Mouse (Mus musculus) embryonic facial prominence, embryonic 10.5 days (tissue): ENCODE measurements at regions not wholly inside any gene's neighbourhood (a gene's known extent, or its start where the extent isn't known, plus 50 kb on each side); places are given as distances from the start of the nearest gene placed in this dataset.

ENCODE experiments used
- DNase-seq: peaks from one replicate; pipeline ENCODE4 v3.0.0-alpha.2; 2017; ENCODE audit warnings: low spot score
- H3K27ac ChIP-seq: fragments of 300-500 bp; sonication (generic); replicated peaks from 2 replicates; pipeline ENCODE4 v1.5.1; 2016; ENCODE audit warnings: mild to moderate bottlenecking
- H3K27me3 ChIP-seq: fragments of 300-500 bp; sonication (generic); replicated peaks from 2 replicates; pipeline ENCODE4 v1.6.1; 2016; ENCODE audit warnings: low read depth, mild to moderate bottlenecking; ENCODE audit not compliant: poor library complexity, severe bottlenecking
- H3K36me3 ChIP-seq: fragments of 300-500 bp; sonication (generic); replicated peaks from 2 replicates; pipeline ENCODE4 v1.6.1; 2016; ENCODE audit warnings: mild to moderate bottlenecking, moderate library complexity
- H3K4me1 ChIP-seq: fragments of 300-500 bp; sonication (generic); 2 replicates; pipeline ENCODE4 v1.6.1; 2016
- H3K4me3 ChIP-seq: fragments of 300-500 bp; sonication (generic); 2 replicates; pipeline ENCODE4 v1.5.1; 2016; ENCODE audit warnings: mild to moderate bottlenecking, moderate library complexity
- H3K9me3 ChIP-seq: fragments of 300-500 bp; sonication (generic); 2 replicates; pipeline ENCODE4 v1.6.1; 2016; ENCODE audit warnings: mild to moderate bottlenecking
- WGBS: fragments of 180-500 bp; shearing (Covaris S2); methylation state at CpG from one replicate; pipeline ENCODE4 v1.1.7; 2016; 5-methylcytosine and 5-hydroxymethylcytosine counted together

DNA sequence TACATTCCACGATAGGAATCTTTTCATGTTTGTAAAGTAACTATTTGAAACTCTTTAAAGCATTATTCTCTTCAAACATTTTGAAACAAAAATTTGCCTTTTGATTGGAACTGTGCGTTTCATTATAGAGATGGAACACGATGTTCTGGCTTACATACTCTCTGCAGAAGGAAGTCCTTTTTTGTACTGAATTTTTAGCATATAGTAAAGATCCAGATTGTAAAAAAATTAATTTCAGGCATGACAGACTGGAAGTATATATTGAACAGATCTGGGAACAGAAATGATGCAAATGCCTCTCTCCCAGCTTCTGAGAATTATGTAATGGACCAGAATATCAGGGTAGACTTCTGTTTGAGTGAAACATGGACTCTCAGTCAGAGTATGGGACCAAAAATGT lies 566.0 kb upstream of the Mef2c start:
- H3K36me3 ChIP-seq: no peaks in the 10 kb centered on the region
- DNase-seq: no peak
- no peaks in the 10 kb centered on the region for H3K27me3 ChIP-seq
- no peaks in the 10 kb centered on the region for H3K4me1 ChIP-seq
- no peak overlapping the region for H3K4me3 ChIP-seq
- 92% methylated on average over 3 of the region's 3 CpGs for WGBS
- H3K9me3 ChIP-seq: no peaks in the 10 kb centered on the region
- H3K27ac ChIP-seq: no peak overlapping the region

DNA sequence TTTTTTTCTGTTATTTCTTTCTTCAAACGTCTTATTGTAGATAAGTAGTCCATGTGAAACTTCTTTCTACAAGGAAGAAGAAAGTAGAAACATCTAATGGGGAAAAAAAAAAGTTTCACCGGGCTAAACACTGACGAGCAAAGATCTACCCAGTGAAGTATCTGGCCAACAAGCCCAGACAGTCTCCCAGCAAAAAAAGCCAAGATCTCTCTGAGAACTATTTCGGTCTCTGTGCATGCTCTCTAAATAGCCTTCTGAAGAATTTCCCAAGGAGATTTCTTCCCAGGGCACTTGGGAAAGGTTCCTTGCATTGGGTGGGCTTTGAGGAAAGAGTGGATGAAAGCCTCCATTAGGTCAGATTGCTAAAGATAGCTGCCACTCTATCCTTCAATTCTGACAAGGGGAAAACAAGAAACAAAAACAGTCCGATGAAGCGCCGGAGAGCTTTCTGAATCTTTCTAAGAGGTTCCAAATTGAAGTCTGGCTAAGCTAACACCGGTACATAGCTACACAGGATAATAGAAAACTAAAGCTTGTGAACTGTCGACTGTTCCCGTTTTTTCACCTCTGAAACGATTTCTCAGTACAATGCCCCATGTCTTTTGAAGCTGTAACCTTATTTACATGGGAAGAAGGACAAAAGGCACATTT lies 561.0 kb upstream of the Mef2c start:
- 56% methylated on average over 11 of the region's 11 CpGs for WGBS

DNA sequence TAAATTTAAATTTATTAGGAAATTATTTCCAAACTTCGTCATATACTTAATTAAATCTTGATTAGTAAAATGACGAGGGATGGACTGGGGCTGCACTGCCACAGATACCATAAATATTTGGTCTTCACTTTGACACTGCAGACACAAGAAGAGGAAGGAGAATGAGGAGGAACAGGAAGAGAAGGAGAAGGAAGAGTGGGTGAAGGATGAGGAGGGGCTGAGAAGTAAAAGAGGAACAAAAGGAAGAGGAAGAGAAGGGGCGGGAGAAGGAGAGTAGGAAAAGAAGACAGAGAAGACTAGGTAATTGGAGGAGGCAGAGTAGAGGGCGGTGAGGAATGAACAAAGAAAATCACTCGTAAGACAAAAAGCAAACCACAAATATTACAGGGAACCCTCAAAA lies 556.9 kb upstream of the Mef2c start:
- no peak overlapping the region for H3K27ac ChIP-seq
- H3K27me3 ChIP-seq: no peaks in the 10 kb centered on the region
- no peaks in the 10 kb centered on the region for H3K9me3 ChIP-seq
- H3K36me3 ChIP-seq: no peaks in the 10 kb centered on the region
- DNase-seq: no peak
- H3K4me3 ChIP-seq: no peak overlapping the region
- H3K4me1 ChIP-seq: no peaks in the 10 kb centered on the region
- WGBS: 90% methylated on average over 5 of the region's 5 CpGs

More for the DNA sequence above, 561.0 kb upstream of the Mef2c start:
- Histone ChIP-seq H3K4me3 (no peak overlapping the region), H3K36me3 (no peaks in the 10 kb centered on the region), H3K9me3 (no peaks in the 10 kb centered on the region), H3K4me1 (no peaks in the 10 kb centered on the region), H3K27me3 (no peaks in the 10 kb centered on the region), H3K27ac (no peak overlapping the region)
- DNase-seq: no peak

DNA sequence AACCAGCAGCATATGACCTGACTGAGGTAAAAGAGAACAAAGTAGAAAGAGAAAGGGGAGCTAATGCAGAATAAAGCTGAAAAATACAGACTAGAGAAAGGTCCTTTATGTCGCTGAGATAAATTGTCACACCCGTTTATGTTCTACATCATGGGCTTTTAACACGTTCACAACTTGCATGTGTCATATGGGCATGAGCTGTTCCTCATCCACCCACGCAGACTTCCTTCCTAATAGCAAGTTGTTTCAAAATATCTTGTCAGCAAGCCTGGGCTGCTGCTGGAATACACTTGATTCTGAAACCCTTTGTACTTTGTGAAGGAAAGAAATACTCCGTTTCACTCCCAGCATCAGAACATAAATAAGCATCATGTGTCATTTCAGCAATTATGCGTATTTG lies 554.3 kb upstream of the Mef2c start:
- Histone ChIP-seq H3K9me3 (no peaks in the 10 kb centered on the region), H3K4me3 (no peak overlapping the region), H3K36me3 (no peaks in the 10 kb centered on the region), H3K4me1 (no peaks in the 10 kb centered on the region), H3K27ac (no peak overlapping the region), H3K27me3 (no peaks in the 10 kb centered on the region)
- WGBS: 90% methylated on average over 6 of the region's 6 CpGs
- DNase-seq: no peak

DNA sequence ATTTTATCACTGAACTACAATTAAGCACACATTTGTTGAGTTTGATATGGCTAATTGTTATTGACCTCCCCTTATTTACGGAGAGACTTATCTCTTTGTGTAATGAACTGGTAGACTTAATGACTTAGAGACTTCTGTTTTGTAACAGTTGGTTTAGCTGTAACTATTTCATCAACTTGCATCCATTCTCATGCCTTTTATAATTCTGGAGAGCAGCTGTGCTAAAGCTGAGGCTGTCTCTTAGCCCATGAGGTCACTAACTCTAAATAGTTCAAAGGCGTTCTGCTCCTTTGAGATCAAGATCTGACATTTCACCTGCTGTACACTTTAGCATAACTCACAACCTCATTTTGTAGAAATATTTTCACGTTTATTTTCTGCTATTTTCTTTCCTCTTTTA lies 541.5 kb upstream of the Mef2c start:
- 77% methylated on average over 3 of the region's 3 CpGs for WGBS
- H3K27me3 ChIP-seq: no peaks in the 10 kb centered on the region
- no peaks in the 10 kb centered on the region for H3K36me3 ChIP-seq
- no peak overlapping the region for H3K27ac ChIP-seq
- H3K4me3 ChIP-seq: no peak overlapping the region
- H3K4me1 ChIP-seq: no peaks in the 10 kb centered on the region
- DNase-seq: no peak
- no peaks in the 10 kb centered on the region for H3K9me3 ChIP-seq

DNA sequence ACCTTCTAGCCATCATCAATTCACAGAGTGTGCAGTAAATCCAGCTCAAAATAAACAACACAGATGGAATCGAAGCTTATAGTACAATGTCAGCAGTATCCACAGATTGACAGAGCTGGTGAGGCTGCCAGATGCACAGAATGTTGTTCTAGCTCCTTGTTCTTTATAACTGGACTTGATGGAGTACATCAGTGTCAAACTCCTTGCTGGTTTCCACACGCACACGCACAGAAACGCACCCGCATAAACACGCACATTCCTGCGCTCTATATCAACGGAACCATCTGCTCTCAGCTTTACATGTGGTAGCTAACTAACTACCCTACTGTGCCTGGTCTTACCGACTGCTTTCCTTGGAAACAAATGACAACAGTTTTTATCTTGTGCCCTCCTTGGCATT lies 532.1 kb upstream of the Mef2c start:
- Histone ChIP-seq H3K4me1 (no peaks in the 10 kb centered on the region), H3K4me3 (no peak overlapping the region), H3K27me3 (no peaks in the 10 kb centered on the region), H3K27ac (no peak overlapping the region), H3K36me3 (no peaks in the 10 kb centered on the region), H3K9me3 (no peaks in the 10 kb centered on the region)
- 90% methylated on average over 9 of the region's 9 CpGs for WGBS
- DNase-seq: no peak

DNA sequence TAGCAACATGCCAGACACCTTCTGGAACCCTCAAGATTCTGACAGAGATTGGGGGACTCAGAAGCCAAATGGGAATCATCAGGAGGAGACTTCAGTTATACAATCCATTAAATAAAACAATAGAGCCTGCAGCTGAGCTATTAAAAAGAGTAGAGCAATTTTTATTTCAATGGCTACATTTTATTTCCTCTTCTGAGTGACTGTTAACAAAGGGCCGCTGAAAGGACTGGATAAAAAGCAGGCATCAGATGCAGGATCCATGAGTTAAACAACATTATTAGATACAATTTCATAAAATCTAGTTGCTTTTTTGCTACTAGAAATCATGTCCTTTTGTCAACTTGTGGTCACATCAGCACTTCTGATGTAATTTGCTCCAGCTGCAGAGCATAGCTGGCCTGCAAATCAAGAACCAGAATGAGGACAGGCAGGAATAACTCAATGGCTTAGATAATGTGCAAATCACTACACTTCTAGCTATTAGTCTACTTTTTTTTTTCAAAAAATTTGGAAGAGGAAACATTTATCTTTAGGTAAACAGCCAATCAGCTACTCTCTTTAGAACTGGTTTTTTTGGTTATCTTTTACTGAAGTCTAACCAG lies 529.5 kb upstream of the Mef2c start:
- no peak overlapping the region for H3K27ac ChIP-seq
- 86% methylated on average over 1 of the region's 1 CpGs for WGBS
- no peaks in the 10 kb centered on the region for H3K27me3 ChIP-seq
- H3K36me3 ChIP-seq: no peaks in the 10 kb centered on the region
- no peak overlapping the region for H3K4me3 ChIP-seq
- H3K9me3 ChIP-seq: no peaks in the 10 kb centered on the region
- no peak for DNase-seq
- H3K4me1 ChIP-seq: no peaks in the 10 kb centered on the region

DNA sequence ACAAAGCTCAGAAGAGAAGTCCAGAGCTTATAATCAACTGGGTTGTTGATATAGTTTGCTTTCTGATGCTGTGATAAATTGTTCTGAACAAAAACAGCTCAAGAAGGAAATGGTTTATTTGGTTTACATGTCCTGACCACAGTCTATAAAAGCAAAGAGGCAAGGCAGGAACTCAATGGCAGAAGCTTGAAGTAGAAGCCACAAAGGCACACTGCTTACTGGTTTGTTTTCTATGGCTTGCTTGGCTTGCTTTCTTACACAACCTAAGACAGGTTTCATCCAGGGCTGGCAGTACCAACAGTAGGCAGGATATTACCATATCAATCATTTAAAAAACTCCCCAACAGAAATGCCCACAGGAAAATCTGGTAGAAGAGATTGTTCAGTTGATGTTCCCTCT lies 502.7 kb upstream of the Mef2c start:
- no peak for DNase-seq
- H3K4me3 ChIP-seq: no peak overlapping the region
- H3K9me3 ChIP-seq: no peaks in the 10 kb centered on the region
- H3K36me3 ChIP-seq: no peaks in the 10 kb centered on the region
- no peaks in the 10 kb centered on the region for H3K27me3 ChIP-seq
- H3K27ac ChIP-seq: no peak overlapping the region
- H3K4me1 ChIP-seq: no peaks in the 10 kb centered on the region

DNA sequence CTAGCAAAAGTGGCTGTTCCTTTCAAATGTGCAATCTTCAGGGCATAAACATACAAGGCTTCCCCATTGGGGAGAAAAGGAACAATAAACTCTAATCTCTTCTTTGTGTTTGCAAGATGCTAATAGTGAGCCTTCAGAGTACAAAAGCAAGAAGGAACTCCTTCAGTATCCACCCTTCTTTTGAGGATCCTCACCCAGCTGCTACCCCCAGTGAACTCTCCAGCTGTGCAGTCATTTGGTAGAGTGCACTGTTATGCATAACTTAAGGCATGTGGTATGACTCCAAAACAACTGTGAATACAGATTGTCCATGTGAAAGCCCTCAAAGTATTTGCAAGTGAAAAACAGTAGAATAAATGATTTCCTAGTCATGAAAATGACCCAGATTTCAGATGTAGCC lies 487.1 kb upstream of the Mef2c start:
- Histone ChIP-seq H3K9me3 (no peaks in the 10 kb centered on the region), H3K36me3 (no peaks in the 10 kb centered on the region), H3K4me3 (no peak overlapping the region), H3K27ac (no peak overlapping the region), H3K4me1 (peaks cover 5% of the 10 kb centered on the region; the same call in 1 of the 2 replicates), H3K27me3 (no peaks in the 10 kb centered on the region)
- no peak for DNase-seq

DNA sequence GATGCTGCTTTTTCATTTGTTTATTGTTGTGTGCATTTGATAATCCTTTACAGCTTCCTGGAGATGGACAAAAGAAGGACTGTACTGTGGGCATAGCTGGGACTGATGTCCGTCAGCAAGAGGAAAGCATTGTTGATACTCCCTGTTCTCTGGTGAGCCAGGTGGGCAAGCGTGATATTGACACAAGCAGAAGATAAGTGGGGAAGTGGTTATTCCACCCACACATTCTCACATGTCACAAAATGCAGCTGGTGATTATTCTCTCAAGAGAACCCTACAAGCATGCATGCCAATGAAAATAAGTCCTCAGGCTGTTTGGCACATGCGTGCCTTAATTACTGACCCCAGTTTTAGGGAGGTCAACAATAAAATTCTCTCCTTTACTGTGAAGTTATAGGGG lies 483.0 kb upstream of the Mef2c start:
- DNase-seq: no peak
- no peaks in the 10 kb centered on the region for H3K27me3 ChIP-seq
- 50% methylated on average over 3 of the region's 3 CpGs for whole genome bisulfite sequencing
- H3K36me3 ChIP-seq: no peaks in the 10 kb centered on the region
- no peak overlapping the region for H3K27ac ChIP-seq
- no peaks in the 10 kb centered on the region for H3K9me3 ChIP-seq
- no peak overlapping the region for H3K4me3 ChIP-seq
- peaks cover 5% of the 10 kb centered on the region; the same call in 1 of the 2 replicates for H3K4me1 ChIP-seq

DNA sequence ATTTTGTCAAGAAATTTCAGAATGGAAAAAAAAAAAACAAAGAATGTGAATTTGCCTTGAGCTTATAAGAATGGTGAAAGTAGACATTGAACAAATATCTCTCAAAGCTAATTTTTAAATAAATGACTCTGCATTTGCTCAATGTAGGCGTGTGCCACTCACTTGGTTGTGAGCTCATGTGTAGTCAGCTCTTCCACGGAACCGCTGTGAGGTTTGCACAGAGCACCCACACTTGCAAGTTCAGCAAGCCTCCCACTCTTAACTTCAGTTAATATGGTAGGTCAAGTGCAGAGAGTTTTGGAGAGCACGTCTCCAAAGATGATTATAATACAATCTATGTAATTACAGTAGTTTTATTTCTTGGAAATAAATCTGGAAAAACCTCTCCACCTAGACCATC lies 479.9 kb upstream of the Mef2c start:
- no peak for DNase-seq
- H3K27ac ChIP-seq: no peak overlapping the region
- no peaks in the 10 kb centered on the region for H3K9me3 ChIP-seq
- H3K36me3 ChIP-seq: no peaks in the 10 kb centered on the region
- peaks cover 5% of the 10 kb centered on the region; the same call in 1 of the 2 replicates for H3K4me1 ChIP-seq
- no peak overlapping the region for H3K4me3 ChIP-seq
- H3K27me3 ChIP-seq: no peaks in the 10 kb centered on the region
- WGBS: 89% methylated on average over 4 of the region's 4 CpGs

DNA sequence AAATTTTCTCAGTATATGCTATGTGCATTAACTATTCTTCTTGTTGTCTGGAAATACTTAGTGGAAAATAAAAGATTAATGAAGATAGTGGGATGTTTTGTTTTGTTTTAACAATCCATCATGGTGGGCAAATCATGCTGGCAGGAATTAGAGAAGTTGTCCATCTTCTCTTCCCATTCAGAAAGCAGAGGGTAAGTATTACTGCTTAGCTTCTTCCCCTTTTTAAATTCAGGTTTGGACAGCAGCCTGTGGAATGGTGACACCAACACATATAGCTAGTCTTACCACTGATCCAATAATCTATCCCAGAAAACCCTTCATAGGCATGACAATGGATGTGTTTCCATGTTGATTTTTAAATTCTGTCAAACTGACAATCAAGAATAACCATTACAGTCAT lies 467.9 kb upstream of the Mef2c start:
- Histone ChIP-seq H3K27ac (no peak overlapping the region), H3K4me1 (no peaks in the 10 kb centered on the region), H3K36me3 (no peaks in the 10 kb centered on the region), H3K9me3 (no peaks in the 10 kb centered on the region), H3K27me3 (no peaks in the 10 kb centered on the region), H3K4me3 (no peak overlapping the region)
- no peak for DNase-seq

DNA sequence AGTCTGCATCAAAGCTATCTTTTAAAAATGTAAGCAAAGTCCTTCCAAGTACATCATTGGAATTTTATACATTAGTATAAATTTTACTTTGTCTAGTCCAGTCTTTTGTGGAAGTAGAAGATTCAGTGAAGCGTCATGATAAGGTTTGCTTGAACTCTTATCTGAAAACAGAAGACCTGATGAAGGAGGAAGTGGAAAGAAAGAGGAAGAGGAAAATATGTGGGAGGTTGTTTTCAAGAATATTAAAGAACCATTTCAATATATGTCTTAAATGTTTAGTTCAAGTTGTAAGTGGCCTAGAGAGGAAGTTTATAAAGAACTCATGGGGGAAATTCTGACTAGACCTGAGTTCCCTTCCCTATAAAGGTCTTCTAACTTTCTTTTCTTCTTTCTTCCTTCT lies 462.3 kb upstream of the Mef2c start:
- peaks cover 4% of the 10 kb centered on the region for H3K4me1 ChIP-seq
- 92% methylated on average over 1 of the region's 1 CpGs for WGBS
- no peaks in the 10 kb centered on the region for H3K27me3 ChIP-seq
- no peak overlapping the region for H3K4me3 ChIP-seq
- DNase-seq: no peak
- H3K36me3 ChIP-seq: no peaks in the 10 kb centered on the region
- no peak overlapping the region for H3K27ac ChIP-seq
- no peaks in the 10 kb centered on the region for H3K9me3 ChIP-seq
